Mouse (Mus musculus) CD4-positive, CD25-positive, alpha-beta regulatory T cell, adult 2 months (primary cell): ENCODE results near the gene Txlna.

Experiments
- DNase-seq: peaks from one replicate; pipeline ENCODE4 v3.0.0-alpha.2; 2012; ENCODE audit warnings: low read depth, low spot score

The Txlna gene

GRCm38 (mm10) chr4:129625029-129625370 is 15.9 kb downstream of the Txlna start:
- DNase-seq = peak; percentile 79

- peak; percentile 95 for DNase-seq
Observed at GRCm38 (mm10) chr4:129624281-129625028, 16.4 kb downstream of the Txlna start.

GRCm38 (mm10) chr4:129623681-129624091 is 17.2 kb downstream of the Txlna start, which contains the start of gene Ccdc28b:
Gene Ccdc28b (minus strand): TSS chr4:129623947.
- no peak for DNase-seq

GRCm38 (mm10) chr4:129622803-129623535 is 17.9 kb downstream of the Txlna start:
- DNase-seq = no peak

- DNase-seq = no peak
Observed at GRCm38 (mm10) chr4:129622120-129622802, 18.6 kb downstream of the Txlna start.

- DNase-seq = peak; percentile 44
Observed at GRCm38 (mm10) chr4:129621283-129621841, 19.5 kb downstream of the Txlna start.

GRCm38 (mm10) chr4:129620419-129621282 is 20.2 kb downstream of the Txlna start:
- DNase-seq = no peak

- peak; percentile 98 for DNase-seq
Observed at GRCm38 (mm10) chr4:129618786-129619691, 21.8 kb downstream of the Txlna start, which contains the start of gene Iqcc. Gene Iqcc (minus strand): TSS chr4:129619099.

GRCm38 (mm10) chr4:129618031-129618430 is 22.8 kb downstream of the Txlna start:
- no peak for DNase-seq

- DNase-seq = no peak
Observed at GRCm38 (mm10) chr4:129617121-129617641, 23.7 kb downstream of the Txlna start.

GRCm38 (mm10) chr4:129616631-129617030 is 24.2 kb downstream of the Txlna start:
- no peak for DNase-seq

- no peak for DNase-seq
Observed at GRCm38 (mm10) chr4:129615801-129616290, 25.0 kb downstream of the Txlna start.

GRCm38 (mm10) chr4:129614093-129614492 is 26.8 kb downstream of the Txlna start, which contains the start of gene Dcdc2b:
Gene Dcdc2b (minus strand): TSS chr4:129614257.
- no peak for DNase-seq

GRCm38 (mm10) chr4:129610472-129610871 is 30.4 kb downstream of the Txlna start:
- DNase-seq = no peak

- peak; percentile 51 for DNase-seq
Observed at GRCm38 (mm10) chr4:129610026-129610425, 30.8 kb downstream of the Txlna start.

GRCm38 (mm10) chr4:129609139-129609631 is 31.7 kb downstream of the Txlna start:
- DNase-seq = peak; percentile 30

- DNase-seq = peak; percentile 93
Observed at GRCm38 (mm10) chr4:129608426-129609025, 32.3 kb downstream of the Txlna start.

- DNase-seq = peak; percentile 91
Observed at GRCm38 (mm10) chr4:129600233-129601158, 40.4 kb downstream of the Txlna start, which contains the start of the genes Eif3i and Tmem234. Gene Eif3i (minus strand): TSS chr4:129600648. Gene Tmem234 (plus strand): TSS chr4:129600668.
